Mouse (Mus musculus): ENCODE measurements at regions not wholly inside any gene's neighbourhood (a gene's known extent, or its start where the extent isn't known, plus 50 kb on each side); places are given as distances from the start of the nearest gene placed in this dataset.

GRCm38 (mm10) chr11:54195954-54196353, 53.5 kb downstream of the Csf2 start:
- ATAC-seq (ENCODE audit: insufficient number of reproducible peaks, low FRiP score, low TSS enrichment): peak; percentile 92; the same call in 1 of the 2 replicates

GRCm38 (mm10) chr11:54194733-54195132, 54.7 kb downstream of the Csf2 start:
- ATAC-seq (ENCODE audit: insufficient number of reproducible peaks, low FRiP score, low TSS enrichment): no peak

- no peak for ATAC-seq (ENCODE audit: insufficient number of reproducible peaks, low FRiP score, low TSS enrichment)
These were observed 57.2 kb downstream of the Csf2 start for GRCm38 (mm10) chr11:54192275-54192674.

- no peak for ATAC-seq (ENCODE audit: insufficient number of reproducible peaks, low FRiP score, low TSS enrichment)
These were observed 61.6 kb downstream of the Csf2 start for GRCm38 (mm10) chr11:54187826-54188225.

- ATAC-seq (ENCODE audit: insufficient number of reproducible peaks, low FRiP score, low TSS enrichment): no peak
These were observed 62.1 kb downstream of the Csf2 start for GRCm38 (mm10) chr11:54187377-54187776.

- no peak for ATAC-seq (ENCODE audit: insufficient number of reproducible peaks, low FRiP score, low TSS enrichment)
These were observed 63.6 kb downstream of the Csf2 start for GRCm38 (mm10) chr11:54185710-54186325.

- no peak for ATAC-seq (ENCODE audit: insufficient number of reproducible peaks, low FRiP score, low TSS enrichment)
These were observed 67.7 kb downstream of the Csf2 start for GRCm38 (mm10) chr11:54181696-54182323.
